ENCODE assay signal across 21 mouse cellular contexts in genomic region chr19:16026276-16026675, GRCm38 (mm10). TPM values are rescaled to one million over a fixed set of nuclear protein-coding genes. Genes with fewer than 3 reads are reported as not detected.
DNase-seq lines count a peak whose midpoint lies in the region; ATAC-seq lines count a peak whose summit lies in the region.
"Had no signal": no experiment of that assay in that cellular context is flagged by ENCODE, and none has a peak within 500 bp of the region (broad histone marks: within the 10 kb centered on the region; RNA-seq: fewer than 3 reads in every experiment).

No protein-coding gene starts in this region.

- 89% methylated on average over 5 of the region's 5 CpGs for WGBS in heart, embryonic 10.5 days
- 97% methylated on average over 5 of the region's 5 CpGs for WGBS in midbrain, embryonic 11.5 days
- 98% methylated on average over 5 of the region's 5 CpGs for WGBS in midbrain, embryonic 15.5 days

- no peaks in the 10 kb centered on the region for H3K9me3 ChIP-seq in heart, embryonic 10.5 days
- no peaks in the 10 kb centered on the region for H3K9me3 ChIP-seq in midbrain, embryonic 11.5 days (ENCODE audit: control insufficient read depth, low read length)
- no peaks in the 10 kb centered on the region for H3K9me3 ChIP-seq in midbrain, embryonic 15.5 days
- H3K9me3 ChIP-seq: G1E had no signal

- DNase-seq in heart, adult 11 months, result peak; percentile 51
- DNase-seq in heart, postnatal 4 days, result no peak
- peak; percentile 58 for DNase-seq in heart, embryonic 10.5 days (ENCODE audit: low spot score)
- DNase-seq in heart, adult 8-10 months (ENCODE audit: low spot score), result no peak
- DNase-seq in midbrain, embryonic 11.5 days (ENCODE audit: low spot score, missing footprints), result peak; percentile 54
- DNase-seq: adrenal gland, adult 2 months; adrenal gland, adult 8-10 months; adrenal gland, postnatal 10 days; adrenal gland, postnatal 14 days; adrenal gland, postnatal 25 days; adrenal gland, postnatal 36 days; B cell, adult 2 months; cerebellum, adult 11 months; cerebellum, adult 11-12 months; cerebellum, adult 18-20 months had no signal

- H3K4me1 ChIP-seq in heart, embryonic 10.5 days, result no peaks in the 10 kb centered on the region
- no peaks in the 10 kb centered on the region for H3K4me1 ChIP-seq in midbrain, embryonic 11.5 days (ENCODE audit: control insufficient read depth, insufficient read depth, low read length)
- H3K4me1 ChIP-seq in midbrain, embryonic 15.5 days, result no peaks in the 10 kb centered on the region

- H3K27me3 ChIP-seq in heart, embryonic 10.5 days (ENCODE audit: insufficient read depth, poor library complexity, severe bottlenecking), result no peaks in the 10 kb centered on the region
- H3K27me3 ChIP-seq in midbrain, embryonic 11.5 days (ENCODE audit: control insufficient read depth, insufficient read depth, low read length), result no peaks in the 10 kb centered on the region
- H3K27me3 ChIP-seq in midbrain, embryonic 15.5 days (replicated peaks), result no peaks in the 10 kb centered on the region
- H3K27me3 ChIP-seq: CH12.LX, Patski had no signal

- no peak overlapping the region for H3K9ac ChIP-seq in midbrain, embryonic 11.5 days (ENCODE audit: low read length)
- H3K9ac ChIP-seq in midbrain, embryonic 15.5 days, result no peak overlapping the region

- H3K27ac ChIP-seq in heart, embryonic 10.5 days, result no peak overlapping the region
- H3K27ac ChIP-seq in midbrain, embryonic 11.5 days (ENCODE audit: low read depth, low read length), result no peak overlapping the region
- H3K27ac ChIP-seq in midbrain, embryonic 15.5 days, result no peak overlapping the region

- no peaks in the 10 kb centered on the region for H3K36me3 ChIP-seq in heart, embryonic 10.5 days
- no peaks in the 10 kb centered on the region for H3K36me3 ChIP-seq in midbrain, embryonic 11.5 days (ENCODE audit: control insufficient read depth, insufficient read depth, low read length)
- H3K36me3 ChIP-seq in midbrain, embryonic 15.5 days (replicated peaks), result no peaks in the 10 kb centered on the region
- H3K36me3 ChIP-seq: G1E had no signal

- H3K4me2 ChIP-seq in midbrain, embryonic 11.5 days, result no peak overlapping the region
- H3K4me2 ChIP-seq in midbrain, embryonic 15.5 days, result no peak overlapping the region

- H3K4me3 ChIP-seq in heart, embryonic 10.5 days, result no peak overlapping the region
- H3K4me3 ChIP-seq in midbrain, embryonic 11.5 days (ENCODE audit: low read depth, low read length), result no peak overlapping the region
- H3K4me3 ChIP-seq in midbrain, embryonic 15.5 days, result no peak overlapping the region

- no peak for ATAC-seq in midbrain, embryonic 11.5 days (ENCODE audit: low FRiP score)
- no peak for ATAC-seq in midbrain, embryonic 15.5 days (replicated peaks)
- ATAC-seq: activated CD4-positive, CD25-positive, alpha-beta regulatory T cell, adult 4 months; CD4-positive, CD25-positive, alpha-beta regulatory T cell, adult 4 months; Patski had no signal

RNA-seq across cellular contexts. Expression of gene Cep78, which starts 41.5 kb away (rescaled TPM):
- 1 to 10 TPM; 6.8 to 7.6 TPM for total RNA-seq in heart, postnatal 4 days (2021)
- polyA plus RNA-seq in heart, embryonic 10.5 days (2016; fragmentation: Nextera tagmentation; extraction: Ambion mirVana), result 21.1 and 27.4 TPM in 2 replicates
- total RNA-seq in heart, adult 8-10 months (2022), result 1 to 10 TPM; 3.5 to 3.7 (median 3.6) TPM
- polyA plus RNA-seq in midbrain, embryonic 11.5 days (2014; fragmentation: Nextera tagmentation; extraction: Ambion mirVana), result 49.6 and 50.9 TPM in 2 replicates
- polyA plus RNA-seq in midbrain, embryonic 15.5 days (2015; fragmentation: Nextera tagmentation; extraction: Ambion mirVana), result 31.1 and 33.6 TPM in 2 replicates

Comparison
In these comparisons a context has a peak if more than half of its experiments do, and no peak if none do; other contexts are left out.
1. DNase-seq: peak in heart, adult 11 months (single experiment), heart, embryonic 10.5 days (single experiment) and midbrain, embryonic 11.5 days (single experiment); none in heart, postnatal 4 days (single experiment) and heart, adult 8-10 months (single experiment).